Mouse (Mus musculus) CD4-positive, CD25-positive, alpha-beta regulatory T cell, adult 4 months (primary cell): ENCODE results near the gene Clic1. TPM values are rescaled to one million over a fixed set of nuclear protein-coding genes. Genes with fewer than 3 reads are reported as not detected.

Experiments used
- ATAC-seq: one replicate; pipeline ENCODE4 v1.8.0; 2017
- polyA plus RNA-seq, 2 experiments: library from polyadenylated mRNA; unstranded; fragments of 100-300 nt; shearing (Covaris generic); gene quantifications; one replicate each; pipeline ENCODE4 v1.2.1; 2017

Clic1 gene
- polyA plus RNA-seq, 2 experiments from 2014 or later = 490 to 619 TPM

DNA sequence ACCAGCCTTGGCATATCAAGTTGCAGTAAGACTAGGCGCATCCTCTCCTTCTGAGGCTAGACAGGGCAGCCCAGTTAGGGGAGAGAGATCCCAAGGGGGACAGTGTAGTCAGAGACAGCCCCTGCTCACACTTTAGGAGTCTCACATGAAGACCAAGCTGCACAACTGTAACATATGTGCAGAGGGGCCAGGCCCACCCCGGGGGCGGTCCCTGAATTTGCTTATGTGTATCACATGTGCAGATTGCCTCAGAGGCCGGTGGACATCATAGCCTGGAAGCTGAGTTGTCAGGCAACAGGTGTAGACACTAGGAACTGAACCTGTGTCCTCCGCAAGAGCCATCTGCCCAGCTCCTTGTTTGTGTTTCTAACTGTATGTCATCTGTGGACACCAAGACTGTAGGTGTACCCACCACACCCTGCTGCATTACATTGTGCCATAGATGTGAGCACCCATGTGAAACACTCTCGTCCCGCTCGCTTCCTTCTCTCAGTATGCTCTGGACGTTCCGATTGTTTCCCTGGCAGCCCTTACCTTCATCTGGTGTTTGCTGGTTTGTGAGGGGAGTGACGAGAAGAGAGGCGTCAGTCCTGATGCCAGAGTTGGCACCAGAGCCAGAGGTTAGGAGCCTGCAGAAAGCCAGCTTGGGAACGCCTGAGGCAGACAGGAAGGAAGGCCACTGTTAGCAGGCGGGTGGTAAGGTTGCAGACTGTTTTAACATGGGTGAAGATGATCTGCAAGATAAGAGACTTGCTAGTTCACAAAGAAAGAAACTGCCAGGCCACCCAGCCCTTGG, 42.8 kb downstream of the Clic1 start:
- ATAC-seq = no peak

DNA sequence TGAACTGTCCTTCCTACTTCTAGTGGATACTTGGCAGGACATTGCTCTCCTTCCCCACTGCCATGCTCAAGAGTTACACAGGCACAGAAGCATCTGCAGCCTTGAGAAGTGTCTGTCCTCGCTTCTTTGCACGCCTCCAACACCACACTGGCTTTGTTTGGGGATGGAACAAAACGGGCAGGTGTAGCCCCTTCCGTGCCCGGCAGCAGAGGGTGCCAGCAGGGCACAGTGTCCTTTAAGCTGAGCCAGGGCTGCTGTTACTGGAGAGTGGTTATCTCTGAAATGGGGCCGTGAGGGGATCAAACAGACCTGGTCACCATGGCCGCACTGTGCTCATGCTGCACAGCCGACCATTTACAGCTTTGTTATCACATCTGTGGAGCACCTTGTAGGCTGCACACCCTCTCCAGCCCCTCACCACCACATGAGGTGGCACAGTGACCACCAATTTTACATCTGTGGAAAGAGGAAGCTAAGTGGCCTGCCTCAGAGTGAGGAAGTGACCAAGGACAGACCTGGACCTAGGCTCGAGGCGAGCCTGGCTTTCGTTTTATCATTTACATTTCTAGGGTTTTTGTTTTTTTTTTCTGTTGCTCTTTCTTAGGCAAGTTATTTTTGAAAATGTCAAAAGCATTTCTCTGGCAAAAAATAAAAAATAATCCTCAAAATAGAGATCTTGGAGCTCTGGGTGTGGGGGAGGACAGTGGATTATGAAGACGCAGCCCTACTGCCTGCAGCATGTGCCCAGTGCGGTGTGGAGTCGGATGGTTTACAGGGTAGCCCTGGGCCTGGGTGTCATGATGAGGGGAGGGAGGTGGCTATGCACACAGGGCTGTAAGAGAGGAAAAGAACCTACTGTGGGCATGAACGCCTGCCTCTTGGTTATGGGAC, 45.0 kb downstream of the Clic1 start:
- no peak for ATAC-seq

DNA sequence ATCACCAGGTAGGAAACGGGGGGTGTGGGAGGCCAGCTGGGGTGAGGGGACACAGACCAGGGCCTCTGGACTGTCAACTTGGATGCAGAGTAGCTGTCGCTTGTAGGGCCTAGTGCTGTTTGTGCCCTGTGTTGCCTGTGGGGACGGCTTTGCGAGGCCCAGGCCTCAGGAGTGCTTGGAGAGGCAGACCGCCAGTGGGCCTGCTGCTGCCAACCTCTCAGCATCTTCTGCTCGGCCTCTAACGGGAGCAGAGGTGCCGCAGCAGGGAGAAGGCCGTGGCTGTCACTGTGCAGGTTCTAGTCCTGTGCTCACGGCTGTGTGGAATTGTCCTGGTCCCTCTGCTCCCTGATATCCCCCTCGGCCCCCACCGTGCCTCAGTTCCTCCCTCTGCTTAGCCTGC, 46.8 kb downstream of the Clic1 start:
- ATAC-seq = no peak

DNA sequence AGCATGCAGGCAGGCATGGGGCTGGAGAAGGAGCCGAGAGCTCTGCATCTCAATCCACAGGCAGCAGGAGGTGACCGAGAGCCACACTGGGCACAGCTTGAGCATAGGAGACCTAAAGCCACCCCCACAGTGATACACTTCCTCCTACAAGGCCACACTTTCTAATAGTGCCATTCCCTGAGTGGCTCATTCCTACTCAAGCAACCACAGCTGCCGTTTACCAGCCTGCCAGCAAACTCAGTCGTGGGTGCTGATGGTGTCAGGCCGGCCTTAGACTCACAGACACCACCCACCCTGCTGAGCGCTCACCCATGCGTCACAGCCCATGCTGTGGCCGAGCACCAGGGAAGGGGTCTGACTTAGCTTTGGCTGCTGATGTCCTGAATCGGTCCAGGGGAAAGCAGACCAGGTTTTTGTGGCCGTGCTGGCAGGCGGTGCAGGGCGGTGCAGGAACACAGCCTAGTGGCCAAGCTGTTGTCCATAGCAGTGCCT, 47.4 kb downstream of the Clic1 start:
- no peak for ATAC-seq

DNA sequence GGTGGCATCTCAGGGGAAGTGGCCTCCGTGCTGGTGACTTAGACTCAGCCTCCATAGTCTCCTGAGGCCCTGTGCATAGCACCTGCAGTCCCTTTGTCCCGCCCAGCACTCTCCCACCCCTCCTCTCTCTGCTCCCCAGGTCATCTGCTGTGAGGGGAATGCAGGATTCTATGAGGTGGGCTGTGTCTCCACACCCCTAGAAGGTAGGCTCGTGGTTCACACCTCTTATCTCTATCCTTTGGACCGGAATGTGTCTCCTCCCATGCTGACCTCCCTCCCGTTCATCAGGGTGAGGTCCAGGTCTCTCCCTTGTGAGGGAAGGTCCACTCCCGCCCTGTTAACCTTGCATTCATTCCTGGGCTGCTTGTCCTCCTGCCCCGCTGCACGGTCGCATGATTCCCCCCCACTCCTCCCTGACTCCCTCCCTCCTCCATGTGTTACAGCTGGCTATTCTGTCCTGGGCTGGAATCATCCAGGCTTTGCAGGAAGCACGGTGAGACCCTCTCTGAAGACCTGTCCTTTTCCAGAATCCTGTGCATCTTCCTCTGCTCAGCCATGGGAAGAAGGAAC, 50.5 kb downstream of the Clic1 start:
- no peak for ATAC-seq

DNA sequence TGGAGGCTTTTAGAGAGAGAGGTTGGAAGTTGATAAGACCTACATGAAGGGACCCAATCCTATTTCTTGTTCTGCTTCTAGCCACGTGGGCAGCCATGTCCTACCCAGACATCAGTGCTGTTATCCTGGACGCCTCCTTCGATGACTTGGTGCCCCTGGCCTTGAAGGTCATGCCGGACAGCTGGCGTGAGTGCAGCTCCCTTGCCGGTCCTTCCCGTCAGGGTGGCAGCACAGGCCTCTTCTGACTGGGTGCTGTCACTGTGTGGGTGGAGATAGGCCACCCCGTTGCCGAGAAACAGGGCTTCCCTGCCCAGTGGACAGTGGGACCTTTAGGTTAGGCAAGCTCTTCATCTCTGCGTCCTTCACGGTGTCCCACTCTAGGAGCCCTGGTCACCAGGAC, 51.4 kb downstream of the Clic1 start:
- no peak for ATAC-seq

DNA sequence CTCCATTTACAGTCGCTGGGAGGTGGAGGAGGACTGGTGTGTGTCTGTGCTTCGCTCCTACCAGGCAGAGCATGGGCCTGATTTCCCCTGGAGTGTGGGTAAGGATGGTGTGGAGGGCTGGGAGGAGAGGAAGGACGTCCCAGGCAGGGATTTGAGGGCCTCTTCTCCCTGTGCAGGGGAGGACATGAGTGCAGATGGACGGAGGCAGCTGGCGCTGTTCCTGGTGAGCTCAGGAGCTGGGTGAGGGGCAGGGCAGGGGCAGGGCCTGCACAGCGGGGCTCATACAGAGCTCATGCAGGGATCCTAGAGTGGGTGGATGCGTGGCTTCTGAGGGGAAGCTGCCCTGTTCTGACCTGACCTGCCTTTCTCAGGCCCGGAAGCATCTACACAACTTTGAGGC, 52.5 kb downstream of the Clic1 start:
- ATAC-seq = no peak

DNA sequence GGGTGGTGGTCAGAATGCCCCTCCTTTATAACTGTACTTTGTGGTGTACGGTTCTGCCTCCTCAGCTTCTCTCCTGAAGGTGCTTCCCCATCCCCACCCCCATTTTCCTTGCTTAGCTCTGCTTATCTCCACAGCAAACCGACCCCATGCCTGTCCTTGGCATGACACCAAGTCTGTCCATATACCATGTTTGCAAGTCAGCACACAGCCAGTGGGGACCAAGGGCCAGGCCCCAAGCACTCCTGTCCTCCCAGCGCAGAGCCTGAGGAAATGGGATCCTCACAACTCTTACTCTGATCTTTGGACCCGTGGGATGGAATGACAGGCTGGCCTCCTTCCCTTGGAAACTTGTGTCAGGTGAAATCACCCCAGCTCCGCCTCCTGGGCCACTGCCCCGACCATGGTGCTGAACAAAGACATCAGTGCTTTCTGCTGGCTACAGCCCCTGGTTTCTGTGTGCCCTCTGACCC, 53.5 kb downstream of the Clic1 start:
- no peak for ATAC-seq

DNA sequence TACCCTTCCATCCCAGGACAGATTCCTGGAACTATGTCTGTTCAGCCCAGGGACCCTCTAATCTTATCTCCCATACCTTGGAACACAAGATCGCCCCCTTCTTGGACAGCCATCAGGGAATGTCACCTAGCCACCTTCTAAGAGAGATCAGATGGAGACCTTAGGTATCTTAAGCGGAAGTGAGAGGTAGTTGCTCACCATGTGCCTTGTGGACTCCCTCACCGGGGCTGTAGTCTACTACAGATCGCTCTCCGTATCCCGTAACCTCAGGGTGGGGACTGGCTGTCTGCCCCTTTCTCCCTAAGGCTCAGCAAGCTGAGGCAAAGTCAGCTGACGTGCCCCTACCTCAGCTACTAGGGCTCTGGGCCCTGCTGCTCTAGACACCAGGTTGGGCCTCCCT, 54.3 kb downstream of the Clic1 start:
- no peak for ATAC-seq

DNA sequence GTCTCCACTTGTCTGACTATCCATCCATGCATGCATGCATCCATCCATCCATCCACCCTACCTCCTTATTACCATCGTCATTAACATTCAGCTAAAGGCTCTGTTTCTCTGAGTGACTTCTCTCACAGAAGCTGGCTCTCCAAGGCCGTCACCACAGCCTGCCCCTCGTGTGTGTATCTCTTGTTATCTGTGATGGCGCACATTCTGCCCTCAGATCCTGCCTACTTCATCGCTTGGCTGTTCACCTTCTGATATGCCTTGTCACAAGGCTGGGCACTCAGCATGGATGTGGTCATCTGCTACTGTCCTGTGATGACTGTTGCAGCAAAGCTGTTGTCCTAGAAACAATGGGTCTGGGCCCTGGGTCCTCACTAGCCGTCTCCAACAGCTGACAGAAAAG, 55.0 kb downstream of the Clic1 start:
- ATAC-seq = no peak

DNA sequence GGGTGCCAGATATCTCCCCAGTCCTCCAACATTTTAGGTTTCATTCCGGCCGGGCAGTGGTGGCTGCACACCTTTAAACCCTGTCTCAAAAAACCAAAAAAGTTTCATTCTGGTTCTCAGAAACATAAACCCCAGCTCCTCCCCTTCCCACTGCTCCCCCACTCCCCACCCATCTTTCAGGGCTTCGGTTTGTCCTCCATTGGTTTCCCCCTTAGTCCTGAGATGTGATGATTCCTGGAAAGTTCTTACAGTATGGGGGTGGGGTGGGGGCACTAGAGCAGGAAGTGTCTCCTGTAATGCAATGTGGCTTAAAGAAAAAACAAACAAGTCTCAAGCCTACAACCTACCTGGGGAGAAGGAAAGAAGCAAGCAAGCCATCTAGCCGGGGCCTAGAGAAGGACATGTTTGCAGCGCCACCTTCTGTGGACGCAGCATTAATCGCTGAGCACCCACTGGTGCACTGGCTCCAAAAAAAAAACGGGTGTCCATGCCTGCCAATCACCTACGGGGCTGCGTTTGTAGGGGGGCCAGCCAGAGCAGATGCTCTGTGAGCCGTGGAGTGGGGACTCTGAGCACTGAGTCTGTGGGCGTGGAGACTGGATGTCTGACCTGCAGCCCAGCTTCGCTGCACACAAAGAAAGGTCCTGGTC, 56.1 kb downstream of the Clic1 start:
- ATAC-seq = no peak

DNA sequence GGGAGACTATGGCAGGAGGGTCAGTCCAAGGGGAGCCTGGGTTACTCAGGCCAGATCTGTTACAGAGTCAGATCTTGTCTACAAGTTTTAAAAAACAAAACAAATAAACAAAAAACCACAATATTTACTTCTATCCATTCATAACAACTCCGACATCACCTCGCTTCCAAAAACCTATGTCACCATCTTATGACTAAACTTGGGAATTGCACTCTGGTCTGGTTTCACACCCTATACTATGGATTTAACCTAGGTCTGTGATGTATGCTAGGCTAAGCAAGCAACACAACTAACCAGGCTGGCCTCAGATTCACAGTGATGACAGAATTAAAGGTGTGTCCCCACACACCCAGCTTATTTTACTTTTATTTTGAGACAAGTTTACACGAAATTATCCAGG, 56.8 kb downstream of the Clic1 start:
- no peak for ATAC-seq

DNA sequence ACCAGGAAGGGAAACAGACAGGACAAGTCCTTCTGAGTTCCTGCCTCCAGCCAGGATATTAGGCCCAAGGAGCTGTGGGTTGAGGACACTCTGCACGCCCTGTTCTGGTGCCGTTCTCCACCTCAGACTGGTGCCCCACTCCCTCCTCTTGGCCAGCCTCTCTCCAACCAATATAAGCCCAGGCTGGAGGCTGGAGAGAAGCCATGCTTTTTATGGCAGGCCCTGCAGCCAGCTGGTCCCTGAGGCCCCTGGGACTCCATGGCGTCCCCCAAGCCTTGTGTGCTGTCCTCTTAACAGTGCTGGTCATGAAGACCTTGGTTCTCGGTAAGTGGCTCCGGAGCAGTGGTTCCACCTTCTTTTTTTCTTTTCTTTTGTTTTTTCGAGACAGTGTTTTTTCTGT, 58.3 kb downstream of the Clic1 start, which contains the start of gene Ly6g5c:
Gene Ly6g5c (plus strand): TSS at position 183 of the 400 bp plus-strand sequence.
- no peak for ATAC-seq

Other genes starting within 250 kb of the Clic1 start
- gene Cyp21a1, start 245.4 kb upstream of the Clic1 start, polyA plus RNA-seq = not detected
- gene Stk19, start 213.0 kb upstream of the Clic1 start, polyA plus RNA-seq = 10 to 100 TPM; 24.4 to 46.0 TPM
- 10 to 100 TPM; 28.8 to 33.4 TPM for gene Dxo, start 212.9 kb upstream of the Clic1 start, polyA plus RNA-seq
- 10 to 100 TPM; 26.8 to 44.1 TPM for gene Skiv2l, start 199.8 kb upstream of the Clic1 start, polyA plus RNA-seq
- 10 to 100 TPM; 33.2 to 44.8 TPM for gene Nelfe, start 199.6 kb upstream of the Clic1 start, polyA plus RNA-seq
- gene Cfb, start 187.4 kb upstream of the Clic1 start, polyA plus RNA-seq = under 1 TPM; 0.27 to 0.61 TPM
- gene Zbtb12, start 170.5 kb upstream of the Clic1 start, polyA plus RNA-seq = not detected
- not detected for gene Gm20547, start 167.9 kb upstream of the Clic1 start, polyA plus RNA-seq
- 1 to 10 TPM; 1.1 to 2.5 TPM for gene C2, start 151.7 kb upstream of the Clic1 start, polyA plus RNA-seq
- gene Ehmt2, start 151.5 kb upstream of the Clic1 start, polyA plus RNA-seq = 10 to 100 TPM; 21.8 to 30.5 TPM
- not detected for gene Slc44a4, start 135.5 kb upstream of the Clic1 start, polyA plus RNA-seq
- 10 to 100 TPM; 32.5 to 40.6 TPM for gene Neu1, start 118.7 kb upstream of the Clic1 start, polyA plus RNA-seq
- 1 to 10 TPM in 1 of 2 experiments, under 1 TPM in 1; 0.84 to 3.7 TPM for gene Hspa1b, start 90.7 kb upstream of the Clic1 start, polyA plus RNA-seq
- 1 to 10 TPM in 1 of 2 experiments, not detected in 1; 3.1 TPM for gene Gm20481, start 80.1 kb upstream of the Clic1 start, polyA plus RNA-seq
- 1 to 10 TPM in 1 of 2 experiments, not detected in 1; 1.1 TPM for gene Hspa1a, start 77.8 kb upstream of the Clic1 start, polyA plus RNA-seq
- gene Hspa1l, start 77.3 kb upstream of the Clic1 start, polyA plus RNA-seq = 1 to 10 TPM in 1 of 2 experiments, under 1 TPM in 1; 0.17 to 1.3 TPM
- 10 to 100 TPM; 51.4 to 54.8 TPM for gene Lsm2, start 68.1 kb upstream of the Clic1 start, polyA plus RNA-seq
- 10 to 100 TPM; 28.4 to 31.6 TPM for gene Vars, start 49.0 kb upstream of the Clic1 start, polyA plus RNA-seq
- under 1 TPM; 0.12 to 0.14 TPM for gene Vwa7, start 33.4 kb upstream of the Clic1 start, polyA plus RNA-seq
- gene Sapcd1, start 21.9 kb upstream of the Clic1 start, polyA plus RNA-seq = 1 to 10 TPM; 2.7 to 2.8 TPM
- 1 to 10 TPM; 1.8 to 2.5 TPM for gene Msh5, start 3.2 kb upstream of the Clic1 start, polyA plus RNA-seq
- gene Ddah2, start 9.1 kb downstream of the Clic1 start, polyA plus RNA-seq = 1 to 10 TPM; 1.1 to 6.3 TPM
- not detected for gene Ly6g6c, start 15.4 kb downstream of the Clic1 start, polyA plus RNA-seq
- gene Mpig6b, start 16.2 kb downstream of the Clic1 start, polyA plus RNA-seq = not detected
- not detected for gene Ly6g6e, start 26.9 kb downstream of the Clic1 start, polyA plus RNA-seq
- not detected for gene Ly6g6d, start 28.1 kb downstream of the Clic1 start, polyA plus RNA-seq
- gene Ly6g6f, start 35.6 kb downstream of the Clic1 start, polyA plus RNA-seq = not detected
- gene Abhd16a, start 39.3 kb downstream of the Clic1 start, polyA plus RNA-seq = 10 to 100 TPM; 23.5 to 27.2 TPM
- gene Ly6g5c, start 58.3 kb downstream of the Clic1 start, polyA plus RNA-seq = not detected
- gene Ly6g5b, start 65.5 kb downstream of the Clic1 start, polyA plus RNA-seq = 1 to 10 TPM; 2.5 to 2.8 TPM
- gene Gpank1, start 71.5 kb downstream of the Clic1 start, polyA plus RNA-seq = 10 to 100 TPM; 80.4 to 86.0 TPM
- gene Csnk2b, start 72.1 kb downstream of the Clic1 start, polyA plus RNA-seq = 100 to 1,000 TPM; 243 to 284 TPM
- gene D17H6S53E, start 76.4 kb downstream of the Clic1 start, polyA plus RNA-seq = 10 to 100 TPM; 24.2 to 33.4 TPM
- under 1 TPM in 1 of 2 experiments, not detected in 1; 0.32 TPM for gene Apom, start 82.1 kb downstream of the Clic1 start, polyA plus RNA-seq
- 10 to 100 TPM; 16.9 to 31.5 TPM for gene Bag6, start 85.2 kb downstream of the Clic1 start, polyA plus RNA-seq
- gene Prrc2a, start 114.9 kb downstream of the Clic1 start, polyA plus RNA-seq = 10 to 100 TPM; 43.0 to 75.1 TPM
- gene Aif1, start 126.1 kb downstream of the Clic1 start, polyA plus RNA-seq = 1 to 10 TPM; 1.8 to 3.7 TPM
- 10 to 100 TPM in 1 of 2 experiments, 1 to 10 TPM in 1; 7.3 to 10.0 TPM for gene Lst1, start 138.5 kb downstream of the Clic1 start, polyA plus RNA-seq
- gene Ltb, start 144.5 kb downstream of the Clic1 start, polyA plus RNA-seq = 100 to 1,000 TPM; 154 to 344 TPM
- 10 to 100 TPM; 15.3 to 23.5 TPM for gene Tnf, start 152.0 kb downstream of the Clic1 start, polyA plus RNA-seq
- 10 to 100 TPM; 82.7 to 99.0 TPM for gene Lta, start 155.4 kb downstream of the Clic1 start, polyA plus RNA-seq
- 1 to 10 TPM in 1 of 2 experiments, under 1 TPM in 1; 0.79 to 1.4 TPM for gene Gm16181, start 170.9 kb downstream of the Clic1 start, polyA plus RNA-seq
- gene Atp6v1g2, start 183.7 kb downstream of the Clic1 start, polyA plus RNA-seq = 1 to 10 TPM; 6.3 to 8.2 TPM
- gene Nfkbil1, start 185.8 kb downstream of the Clic1 start, polyA plus RNA-seq = 1 to 10 TPM; 2.0 to 2.2 TPM
- 100 to 1,000 TPM; 255 to 357 TPM for gene Ddx39b, start 191.8 kb downstream of the Clic1 start, polyA plus RNA-seq
- gene H2-D1, start 212.8 kb downstream of the Clic1 start, polyA plus RNA-seq = 1,000 to 10,000 TPM; 4,417 to 6,162 TPM